Mouse (Mus musculus) urinary bladder, postnatal 36 days (tissue): ENCODE results near the gene Smox.
"Not testable (repeated sequence)": the region's sequence is repeated elsewhere in the genome, so short reads cannot be mapped to it uniquely, and the experiment has no call there.

Experiments
- DNase-seq, 2 experiments: peaks; one replicate each; pipeline ENCODE4 v3.0.0; 2022; ENCODE audit warnings: low spot score in 2 of 2, mixed read lengths in 1 of 2

The Smox gene

GRCm38 (mm10) chr2:131491196-131491595 lies at the start of gene Smox:
Gene Smox, plus strand, starts transcription at chr2:131491496.
- no peak for DNase-seq

GRCm38 (mm10) chr2:131443084-131443890 lies 48.0 kb upstream of the Smox start:
- no peak for DNase-seq

GRCm38 (mm10) chr2:131443891-131444190 lies 47.5 kb upstream of the Smox start:
- no peak for DNase-seq

GRCm38 (mm10) chr2:131446416-131446982 lies 44.8 kb upstream of the Smox start:
- DNase-seq = no peak

- DNase-seq = no peak
Observed at GRCm38 (mm10) chr2:131447566-131448330, 43.5 kb upstream of the Smox start.

GRCm38 (mm10) chr2:131448353-131448752 lies 42.9 kb upstream of the Smox start:
- no peak for DNase-seq

GRCm38 (mm10) chr2:131449720-131450119 lies 41.6 kb upstream of the Smox start:
- no peak for DNase-seq

GRCm38 (mm10) chr2:131450491-131450890 lies 40.8 kb upstream of the Smox start:
- no peak for DNase-seq

- no peak for DNase-seq
Observed at GRCm38 (mm10) chr2:131457728-131458127, 33.6 kb upstream of the Smox start.

- no peak for DNase-seq
Observed at GRCm38 (mm10) chr2:131460946-131461682, 30.2 kb upstream of the Smox start.

- no peak for DNase-seq
Observed at GRCm38 (mm10) chr2:131462991-131463390, 28.3 kb upstream of the Smox start.

- DNase-seq = no peak
Observed at GRCm38 (mm10) chr2:131464147-131464546, 27.1 kb upstream of the Smox start.

GRCm38 (mm10) chr2:131466732-131467131 lies 24.6 kb upstream of the Smox start:
- DNase-seq = no peak

- DNase-seq = no peak
Observed at GRCm38 (mm10) chr2:131469916-131470315, 21.4 kb upstream of the Smox start.

- no peak for DNase-seq
Observed at GRCm38 (mm10) chr2:131473749-131474148, 17.5 kb upstream of the Smox start.

GRCm38 (mm10) chr2:131477105-131477504 lies 14.2 kb upstream of the Smox start:
- DNase-seq = not testable (repeated sequence)

- no peak for DNase-seq
Observed at GRCm38 (mm10) chr2:131477917-131478316, 13.4 kb upstream of the Smox start.

GRCm38 (mm10) chr2:131478349-131478748 lies 12.9 kb upstream of the Smox start:
- no peak for DNase-seq

GRCm38 (mm10) chr2:131478916-131479315 lies 12.4 kb upstream of the Smox start:
- DNase-seq = no peak

GRCm38 (mm10) chr2:131481733-131482132 lies 9.6 kb upstream of the Smox start:
- no peak for DNase-seq

- no peak for DNase-seq
Observed at GRCm38 (mm10) chr2:131482478-131482877, 8.8 kb upstream of the Smox start.

- no peak for DNase-seq
Observed at GRCm38 (mm10) chr2:131483562-131483961, 7.7 kb upstream of the Smox start.
